Mouse (Mus musculus) stomach, postnatal 0 days (tissue): ENCODE measurements at regions not wholly inside any gene's neighbourhood (a gene's known extent, or its start where the extent isn't known, plus 50 kb on each side); places are given as distances from the start of the nearest gene placed in this dataset.
A peak's percentile ranks its signal among the peaks of the same experiment; 100 is the strongest.

Source experiments
- ATAC-seq: fragments of 200-750 bp; cut with Nextera tagmentation; 2 replicates; pipeline ENCODE4 v1.8.0; 2017; ENCODE audit not compliant: low FRiP score, low TSS enrichment
- DNase-seq: peaks from one replicate; pipeline ENCODE4 v3.0.0-alpha.2; 2016; ENCODE audit warnings: low spot score
- H3K27ac ChIP-seq: fragments of 300-500 bp; sonication (generic); replicated peaks from 2 replicates; pipeline ENCODE4 v1.5.1; 2014; ENCODE audit warnings: mild to moderate bottlenecking, control low read depth
- H3K27me3 ChIP-seq: fragments of 300-500 bp; sonication (generic); 2 replicates; pipeline ENCODE4 v1.6.1; 2014; ENCODE audit warnings: low read length; ENCODE audit not compliant: control insufficient read depth, insufficient read depth
- H3K36me3 ChIP-seq: fragments of 300-500 bp; sonication (generic); 2 replicates; pipeline ENCODE4 v1.6.1; 2014; ENCODE audit warnings: low read length, mixed read lengths; ENCODE audit not compliant: control insufficient read depth, insufficient read depth
- H3K4me1 ChIP-seq: fragments of 300-500 bp; sonication (generic); replicated peaks from 2 replicates; pipeline ENCODE4 v1.6.1; 2014; ENCODE audit warnings: antibody characterized with exemption; ENCODE audit not compliant: control insufficient read depth, insufficient read depth
- H3K4me2 ChIP-seq: fragments of 300-500 bp; sonication (generic); replicated peaks from 2 replicates; pipeline ENCODE4 v1.6.1; 2014; ENCODE audit warnings: low read depth, mild to moderate bottlenecking, control low read depth, moderate library complexity
- H3K4me3 ChIP-seq: fragments of 300-500 bp; sonication (generic); 2 replicates; pipeline ENCODE4 v1.5.1; 2014; ENCODE audit warnings: low read depth, low read length, control low read depth
- H3K9ac ChIP-seq: fragments of 300-500 bp; sonication (generic); 2 replicates; pipeline ENCODE4 v1.6.1; 2014; ENCODE audit warnings: mild to moderate bottlenecking, low read length, control low read depth, mixed read lengths
- H3K9me3 ChIP-seq: fragments of 300-500 bp; sonication (generic); 2 replicates; pipeline ENCODE4 v1.6.1; 2016; ENCODE audit warnings: low read length; ENCODE audit not compliant: control insufficient read depth
- CTCF ChIP-seq: IDR thresholded peaks from 2 replicates; pipeline ENCODE4 v1.5.1; 2016; ENCODE audit warnings: antibody characterized with exemption, low read depth, mild to moderate bottlenecking, moderate library complexity
- EP300 ChIP-seq: optimal IDR thresholded peaks from 2 replicates; pipeline ENCODE3; 2016; ENCODE audit warnings: antibody characterized with exemption
- WGBS: fragments of 180-500 bp; shearing (Covaris S2); extraction: QIAGEN DNeasy Blood & Tissue Kit; methylation state at CpG from one replicate; pipeline ENCODE4 v1.1.7; 2014; 5-methylcytosine and 5-hydroxymethylcytosine counted together

DNA sequence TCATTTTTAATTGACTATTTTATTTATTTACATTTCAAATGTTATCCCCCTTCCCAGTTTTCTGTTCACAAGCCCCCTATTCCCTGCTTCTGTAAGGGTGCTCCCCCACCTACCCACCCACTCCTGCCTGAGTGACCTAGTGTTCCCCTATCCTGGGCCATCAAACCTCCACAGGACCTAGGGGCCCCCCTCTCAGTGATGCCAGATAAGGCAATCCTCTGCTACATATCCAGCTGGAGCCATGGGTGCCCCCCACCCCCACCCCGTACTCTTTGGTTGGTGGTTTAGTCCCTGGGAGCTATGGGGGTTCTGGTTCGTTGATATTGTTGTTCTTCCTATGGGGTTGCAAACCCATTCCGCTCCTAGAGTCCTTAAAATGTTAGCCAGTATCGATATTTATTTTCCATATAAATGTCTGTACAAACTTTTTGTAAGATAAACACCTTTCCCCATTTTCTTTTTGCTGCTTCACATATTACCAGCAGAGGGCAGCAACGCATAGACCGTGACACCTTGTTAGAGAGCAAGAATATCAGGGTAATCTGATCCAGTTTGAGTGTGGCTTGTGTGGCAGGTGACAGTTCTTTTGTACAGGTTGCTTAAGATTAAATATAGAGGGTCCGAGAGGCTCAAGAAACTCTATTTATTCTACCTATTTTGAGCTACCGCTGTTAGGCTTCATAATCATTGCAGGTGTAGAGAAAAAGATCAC, 177.2 kb upstream of the Scn7a start:
- no peak overlapping the region for H3K9ac ChIP-seq
- no peak overlapping the region for H3K4me2 ChIP-seq
- no peak overlapping the region for H3K4me3 ChIP-seq
- no peaks in the 10 kb centered on the region for H3K9me3 ChIP-seq
- H3K27me3 ChIP-seq = no peaks in the 10 kb centered on the region
- WGBS = 25% methylated on average over 8 of the region's 8 CpGs
- no peak for ATAC-seq
- TF ChIP-seq CTCF (peak; percentile 88), EP300 (no peak)
- H3K36me3 ChIP-seq = no peaks in the 10 kb centered on the region
- no peaks in the 10 kb centered on the region for H3K4me1 ChIP-seq
- DNase-seq = peak; percentile 20
- H3K27ac ChIP-seq = no peak overlapping the region

DNA sequence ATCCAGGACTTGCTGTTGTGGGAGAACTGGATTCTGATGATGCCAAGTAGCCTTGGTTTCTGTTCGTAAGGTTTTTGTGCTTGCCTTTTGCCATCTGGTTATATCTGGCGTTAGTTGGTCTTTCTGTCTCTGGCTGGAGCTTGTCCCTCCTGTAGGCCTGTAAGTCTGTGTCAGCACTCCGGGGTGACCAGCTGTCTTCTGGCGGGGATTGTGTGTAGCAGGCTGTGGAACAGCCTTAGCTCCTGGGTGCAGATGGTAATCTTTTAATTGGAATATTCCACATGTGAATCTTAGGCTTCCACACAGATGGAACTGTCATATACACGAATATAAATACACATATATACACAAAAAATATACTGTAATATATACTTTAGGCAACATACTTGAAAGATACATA, 156.5 kb upstream of the Scn7a start:
- Histone ChIP-seq H3K9ac (no peak overlapping the region), H3K27me3 (no peaks in the 10 kb centered on the region), H3K4me1 (no peaks in the 10 kb centered on the region), H3K27ac (no peak overlapping the region), H3K4me3 (no peak overlapping the region), H3K36me3 (no peaks in the 10 kb centered on the region), H3K4me2 (no peak overlapping the region), H3K9me3 (no peaks in the 10 kb centered on the region)
- DNase-seq (no peak), ATAC-seq (no peak)
- TF ChIP-seq CTCF (no peak), EP300 (no peak)
- 74% methylated on average over 5 of the region's 5 CpGs for WGBS

DNA sequence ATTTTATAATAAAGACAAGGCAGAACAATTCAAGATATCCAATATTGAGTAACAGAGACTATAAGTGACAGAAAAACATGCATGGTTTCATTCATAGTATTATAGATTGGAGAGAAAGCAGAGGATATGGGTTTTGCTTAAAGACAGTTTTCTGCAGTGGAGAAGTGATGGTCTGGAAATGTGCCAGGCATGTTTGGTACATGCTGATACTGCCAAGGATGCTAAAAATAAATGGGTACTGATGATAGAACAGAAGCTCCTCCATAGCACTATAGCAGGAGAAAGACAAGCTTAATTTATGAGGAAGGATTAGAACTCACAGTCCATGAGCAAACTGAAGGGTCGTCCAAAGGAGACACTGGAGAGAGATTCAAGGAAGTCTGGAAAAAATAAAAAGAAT, 113.3 kb upstream of the Scn7a start:
- Histone ChIP-seq H3K36me3 (no peaks in the 10 kb centered on the region), H3K9ac (no peak overlapping the region), H3K9me3 (no peaks in the 10 kb centered on the region), H3K4me2 (no peak overlapping the region), H3K4me3 (no peak overlapping the region), H3K27ac (no peak overlapping the region), H3K27me3 (no peaks in the 10 kb centered on the region), H3K4me1 (no peaks in the 10 kb centered on the region)
- WGBS = 58% methylated on average over 1 of the region's 1 CpGs
- TF ChIP-seq CTCF = no peak
- TF ChIP-seq EP300 = no peak
- ATAC-seq = no peak
- DNase-seq = no peak

DNA sequence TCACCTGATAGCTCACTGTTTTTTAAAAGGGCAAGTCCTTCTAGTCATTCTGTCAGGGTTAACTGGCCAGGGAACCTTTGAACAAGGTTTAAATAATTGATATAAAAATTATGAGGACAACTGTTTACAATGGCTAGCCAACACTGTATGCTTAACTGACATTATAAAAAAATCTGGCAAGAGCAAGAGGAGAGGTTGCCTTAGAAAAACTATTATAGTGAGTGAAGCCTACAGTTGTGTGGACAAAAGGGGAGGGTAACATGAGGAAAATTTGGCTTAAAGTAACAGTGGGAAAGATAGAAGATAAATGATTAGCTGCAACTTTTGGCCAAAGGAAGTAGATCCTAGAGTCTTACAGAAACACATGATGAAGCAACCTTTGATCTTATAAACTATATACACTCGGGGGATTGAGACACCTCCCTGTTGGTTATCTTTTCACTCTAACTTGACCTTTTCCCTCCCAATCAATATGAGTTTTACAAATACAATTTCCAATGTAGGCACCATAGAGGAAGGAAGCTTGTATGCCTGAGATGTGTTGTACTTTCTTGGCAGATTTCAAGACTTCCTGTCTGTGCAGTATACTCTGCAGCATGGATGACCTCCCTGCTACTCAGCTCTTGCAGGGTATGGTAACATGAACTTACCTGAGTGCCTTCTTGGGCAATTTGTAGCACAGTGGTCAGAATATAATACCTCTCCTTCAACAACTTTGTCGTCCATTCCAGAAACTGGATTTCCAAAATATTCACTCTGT, 82.9 kb upstream of the Scn7a start:
- ATAC-seq = no peak

More for the DNA sequence above, 82.9 kb upstream of the Scn7a start:
- TF ChIP-seq EP300 (no peak), CTCF (no peak)
- Histone ChIP-seq H3K27me3 (no peaks in the 10 kb centered on the region), H3K4me1 (no peaks in the 10 kb centered on the region), H3K9me3 (no peaks in the 10 kb centered on the region), H3K36me3 (no peaks in the 10 kb centered on the region), H3K27ac (no peak overlapping the region), H3K4me2 (no peak overlapping the region), H3K4me3 (no peak overlapping the region), H3K9ac (no peak overlapping the region)
- no peak for DNase-seq
- 38% methylated on average over 2 of the region's 2 CpGs for WGBS
